Mouse (Mus musculus): ENCODE results near the gene Krt76. TPM values are rescaled to one million over a fixed set of nuclear protein-coding genes. Genes with fewer than 3 reads are reported as not detected.

Krt76 gene
- total and polyA plus RNA-seq, 3 experiments = not detected

- peaks cover 97% of the 10 kb centered on the region for H3K27me3 ChIP-seq (replicated peaks)
- no peak overlapping the region for H3K27ac ChIP-seq (ENCODE audit: insufficient read depth, low read depth)
- no peaks in the 10 kb centered on the region for H3K79me2 ChIP-seq (replicated peaks; ENCODE audit: control insufficient read depth, extremely low read depth, insufficient read depth, poor library complexity, severe bottlenecking)
- H3K4me3 ChIP-seq (replicated peaks in 1 of 3; ENCODE audit: low read depth in 2 of 3, low read length in 2 of 3, poor library complexity in 1 of 3) = peak overlapping the region in 2 of 3 experiments; percentile 12 to 15
- H3K4me1 ChIP-seq (ENCODE audit: control insufficient read depth in 1 of 2, insufficient read depth in 2 of 2) = peaks cover 0 to 2% of the 10 kb centered on the region in 2 experiments; a peak in 1 of 4 replicates
- no peaks in the 10 kb centered on the region for H3K9me3 ChIP-seq (replicated peaks; ENCODE audit: low read length)
- no peak overlapping the region for H3K9ac ChIP-seq (ENCODE audit: insufficient read depth, low read depth)
- dilution Hi-C loops (cut with MboI; ENCODE audit: extremely low pct_ligation_motif_present, extremely low pct_unique_long_range_greater_than_20kb, low sequenced_read_pairs) = no loop called here
- no peak for DNase-seq (ENCODE audit: extremely low read depth)
- no peaks in the 10 kb centered on the region for H3K36me3 ChIP-seq (replicated peaks in 1 of 2; ENCODE audit: control insufficient read depth in 1 of 2, insufficient read depth in 1 of 2, low read length in 1 of 2)
- TF ChIP-seq HCFC1 (IDR thresholded peaks at IDR 0.05; ENCODE audit: low read depth, low read length) = peak; percentile 59
- TF ChIP-seq POLR2A (IDR thresholded peaks at IDR 0.05; ENCODE audit: low read depth, low read length) = peak; percentile 65
- 0 out of 2 replicates have a peak, but pooled peaks have one; percentile 54 for TF ChIP-seq ZMIZ1 (IDR thresholded peaks at IDR 0.05; ENCODE audit: low read depth, low read length)
- TF ChIP-seq MAX (IDR thresholded peaks at IDR 0.05; ENCODE audit: low read length) = no peak
- peak; percentile 72 for TF ChIP-seq ELF1 (IDR thresholded peaks at IDR 0.05; ENCODE audit: low read depth, low read length)
- no peak for TF ChIP-seq PAX5 (IDR thresholded peaks at IDR 0.05; ENCODE audit: low read length)
- no peak for TF ChIP-seq IRF4 (IDR thresholded peaks at IDR 0.05; ENCODE audit: low read depth, low read length)
- TF ChIP-seq MXI1 (IDR thresholded peaks at IDR 0.05; ENCODE audit: low read depth, low read length) = 0 out of 2 replicates have a peak, but pooled peaks have one; percentile 15
- TF ChIP-seq EP300 (IDR thresholded peaks at IDR 0.05; ENCODE audit: low read length) = no peak
- TF ChIP-seq TBP (conservative IDR thresholded peaks at IDR 0.05; ENCODE audit: low read depth, low read length) = peak; percentile 51; the same call in 1 of the 2 replicates
- peak; percentile 57 for TF ChIP-seq ZNF384 (IDR thresholded peaks at IDR 0.05; ENCODE audit: low read depth, low read length)
- TF ChIP-seq POLR2AphosphoS2 (IDR thresholded peaks at IDR 0.05; ENCODE audit: low read depth, low read length) = no peak
- TF ChIP-seq UBTF (IDR thresholded peaks at IDR 0.05; ENCODE audit: low read depth, low read length) = no peak
- 0 out of 2 replicates have a peak, but pooled peaks have one; percentile 14 for TF ChIP-seq BHLHE40 (IDR thresholded peaks at IDR 0.05; ENCODE audit: low read depth, low read length)
- in situ Hi-C loops (cut with MboI; ENCODE audit: low pct_ligation_motif_present, low pct_unique_long_range_greater_than_20kb, low sequenced_read_pairs) = no loop called here
- H3K4me2 ChIP-seq (ENCODE audit: insufficient read depth, low read depth, poor library complexity, severe bottlenecking) = peak overlapping the region; percentile 69
Measured at GRCm38 (mm10) chr15:101858673-101859425, 33.9 kb downstream of the Krt76 start.

GRCm38 (mm10) chr15:101856696-101857095 is 36.0 kb downstream of the Krt76 start:
- H3K27me3 ChIP-seq (replicated peaks) = peaks cover 97% of the 10 kb centered on the region
- no peak overlapping the region for H3K9ac ChIP-seq (ENCODE audit: insufficient read depth, low read depth)

More at GRCm38 (mm10) chr15:101856696-101857095, 36.0 kb downstream of the Krt76 start:
- H3K36me3 ChIP-seq (replicated peaks in 1 of 2; ENCODE audit: control insufficient read depth in 1 of 2, insufficient read depth in 1 of 2, low read length in 1 of 2) = no peaks in the 10 kb centered on the region
- dilution Hi-C loops (cut with MboI; ENCODE audit: extremely low pct_ligation_motif_present, extremely low pct_unique_long_range_greater_than_20kb, low sequenced_read_pairs) (no loop called here), in situ Hi-C loops (cut with MboI; ENCODE audit: low pct_ligation_motif_present, low pct_unique_long_range_greater_than_20kb, low sequenced_read_pairs) (no loop called here)
- no peaks in the 10 kb centered on the region for H3K79me2 ChIP-seq (replicated peaks; ENCODE audit: control insufficient read depth, extremely low read depth, insufficient read depth, poor library complexity, severe bottlenecking)
- TF ChIP-seq SIN3A (IDR thresholded peaks at IDR 0.05; ENCODE audit: low read length) (no peak), POLR2AphosphoS2 (IDR thresholded peaks at IDR 0.05; ENCODE audit: low read depth, low read length) (no peak), MYC (IDR thresholded peaks at IDR 0.05; ENCODE audit: low read depth, low read length) (no peak), CTCF (conservative IDR thresholded peaks at IDR 0.05 in 1 of 2, IDR thresholded peaks at IDR 0.05 in 1 of 2; ENCODE audit: low read depth in 2 of 2, low read length in 2 of 2) (no peak), UBTF (IDR thresholded peaks at IDR 0.05; ENCODE audit: low read depth, low read length) (no peak), TCF12 (IDR thresholded peaks at IDR 0.05; ENCODE audit: low read depth, low read length) (no peak), MAZ (IDR thresholded peaks at IDR 0.05; ENCODE audit: low read depth, low read length) (no peak), ETS1 (conservative IDR thresholded peaks at IDR 0.05; ENCODE audit: low read depth, low read length) (no peak), ZMIZ1 (IDR thresholded peaks at IDR 0.05; ENCODE audit: low read depth, low read length) (no peak), E2F4 (IDR thresholded peaks at IDR 0.05; ENCODE audit: insufficient replicate concordance, low read depth, low read length) (no peak), NELFE (IDR thresholded peaks at IDR 0.05; ENCODE audit: low read depth, low read length) (no peak), JUND (conservative IDR thresholded peaks at IDR 0.05; ENCODE audit: low read depth, low read length) (no peak), EP300 (IDR thresholded peaks at IDR 0.05; ENCODE audit: low read length) (no peak), USF1 (IDR thresholded peaks at IDR 0.05; ENCODE audit: low read depth, low read length) (no peak), MEF2A (IDR thresholded peaks at IDR 0.05; ENCODE audit: borderline replicate concordance, low read depth, low read length) (no peak), MAFK (IDR thresholded peaks at IDR 0.05; ENCODE audit: insufficient replicate concordance, low read length) (no peak), MAX (IDR thresholded peaks at IDR 0.05; ENCODE audit: low read length) (no peak)
- no peaks in the 10 kb centered on the region for H3K9me3 ChIP-seq (replicated peaks; ENCODE audit: low read length)
- H3K4me1 ChIP-seq (ENCODE audit: control insufficient read depth in 1 of 2, insufficient read depth in 2 of 2) = peaks cover 0 to 5% of the 10 kb centered on the region in 2 experiments; a peak in 2 of 4 replicates
- no peak overlapping the region for H3K27ac ChIP-seq (ENCODE audit: insufficient read depth, low read depth)
- no peak overlapping the region for H3K4me3 ChIP-seq (replicated peaks in 1 of 3; ENCODE audit: low read depth in 2 of 3, low read length in 2 of 3, poor library complexity in 1 of 3)
- DNase-seq (ENCODE audit: extremely low read depth) = no peak
- no peak overlapping the region for H3K4me2 ChIP-seq (ENCODE audit: insufficient read depth, low read depth, poor library complexity, severe bottlenecking)
